Mouse (Mus musculus): ENCODE measurements around the gene Plxdc1. TPM values are rescaled to one million over a fixed set of nuclear protein-coding genes. Genes with fewer than 3 reads are reported as not detected.

Plxdc1 gene
- polyA plus RNA-seq, 1 experiment from 2014 or later = 0.49 TPM

DNA sequence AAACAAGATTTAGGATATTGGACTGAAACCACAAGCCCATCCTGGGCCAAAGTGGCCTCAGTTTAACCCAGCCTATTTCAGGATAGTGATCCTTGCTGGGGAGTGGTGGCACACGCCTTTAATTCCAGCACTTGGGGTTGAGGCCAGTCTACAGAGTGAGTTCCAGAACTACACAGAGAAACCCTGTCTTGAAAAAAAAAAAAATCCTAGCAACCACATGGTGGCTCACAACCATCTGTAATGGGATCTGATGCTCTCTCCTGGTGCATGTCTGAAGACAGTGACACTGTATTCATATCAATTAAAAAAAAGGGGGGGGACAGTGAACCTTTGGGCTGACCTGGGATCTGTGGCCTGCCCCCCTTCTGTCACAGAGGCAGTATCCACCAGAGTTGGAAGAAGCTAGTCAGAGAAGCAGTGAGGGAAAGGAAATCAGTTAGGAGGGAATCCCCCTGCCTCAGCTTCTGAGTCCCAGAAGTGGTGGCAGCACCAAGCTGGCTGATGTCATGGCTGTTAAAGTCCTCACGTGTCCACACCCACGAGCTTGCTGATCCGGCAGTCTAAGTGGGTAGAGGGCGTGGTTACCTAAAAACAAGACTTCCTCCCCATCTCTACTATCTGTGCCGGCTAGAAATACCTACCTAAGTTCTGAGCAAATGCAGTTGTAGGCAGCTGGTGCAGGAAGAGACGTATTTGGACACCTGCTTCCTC is 12.8 kb upstream of the Plxdc1 start:
- Histone ChIP-seq H3K4me2 (replicated peaks) (no peak overlapping the region), H3K4me1 (replicated peaks) (peaks cover 23% of the 10 kb centered on the region)
- 55% methylated on average over 7 of the region's 7 CpGs for WGBS

GRCm38 (mm10) chr11:97998074-97998793 is 12.0 kb upstream of the Plxdc1 start:
- 74% methylated on average over 11 of the region's 11 CpGs for WGBS
- ATAC-seq = no peak

More for the DNA sequence above, 12.8 kb upstream of the Plxdc1 start:
- peaks cover 7% of the 10 kb centered on the region for H3K27me3 ChIP-seq (replicated peaks)
- no peak overlapping the region for H3K27ac ChIP-seq
- no peaks in the 10 kb centered on the region for H3K9me3 ChIP-seq
- ATAC-seq = no peak
- H3K9ac ChIP-seq = no peak overlapping the region
- no peak overlapping the region for H3K4me3 ChIP-seq (replicated peaks)
- H3K36me3 ChIP-seq = no peaks in the 10 kb centered on the region

DNA sequence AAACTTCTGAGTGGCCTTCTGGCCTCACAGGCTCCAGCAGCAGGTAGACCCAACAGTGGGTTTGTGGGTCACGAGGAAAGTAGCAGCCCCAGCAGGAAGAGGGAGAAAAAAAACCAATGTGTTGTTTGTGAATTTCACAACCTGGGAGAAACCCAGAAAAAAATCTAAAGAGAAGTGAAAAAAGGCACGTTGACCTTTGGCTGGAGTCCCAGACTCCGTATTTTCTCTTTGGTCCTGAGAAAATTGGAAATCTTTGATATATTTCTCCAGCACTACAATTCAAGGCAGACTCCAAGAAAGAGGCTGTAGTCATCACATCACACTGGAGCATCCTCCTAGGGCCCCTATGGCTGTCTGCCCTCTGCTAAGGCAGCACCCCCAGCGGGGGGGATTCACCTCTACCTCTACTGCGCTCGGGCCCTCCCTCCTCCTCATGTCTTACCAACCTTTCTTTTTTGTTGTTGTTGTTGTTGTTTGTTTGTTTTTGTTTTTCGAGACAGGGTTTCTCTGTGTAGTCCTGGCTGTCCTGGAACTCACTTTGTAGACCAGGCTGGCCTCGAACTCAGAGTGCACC is 11.2 kb upstream of the Plxdc1 start:
- Histone ChIP-seq H3K4me1 (replicated peaks) (peaks cover 14% of the 10 kb centered on the region), H3K9me3 (no peaks in the 10 kb centered on the region), H3K36me3 (no peaks in the 10 kb centered on the region), H3K27me3 (replicated peaks) (peaks cover 7% of the 10 kb centered on the region), H3K27ac (no peak overlapping the region), H3K9ac (no peak overlapping the region), H3K4me2 (replicated peaks) (no peak overlapping the region), H3K4me3 (replicated peaks) (no peak overlapping the region)
- no peak for ATAC-seq
- 76% methylated on average over 8 of the region's 8 CpGs for whole genome bisulfite sequencing

More at GRCm38 (mm10) chr11:97998074-97998793, 12.0 kb upstream of the Plxdc1 start:
- no peak overlapping the region for H3K27ac ChIP-seq
- peaks cover 7% of the 10 kb centered on the region for H3K27me3 ChIP-seq (replicated peaks)
- no peak overlapping the region for H3K9ac ChIP-seq
- H3K9me3 ChIP-seq = no peaks in the 10 kb centered on the region
- no peak overlapping the region for H3K4me3 ChIP-seq (replicated peaks)
- H3K4me2 ChIP-seq (replicated peaks) = no peak overlapping the region
- H3K4me1 ChIP-seq (replicated peaks) = peaks cover 21% of the 10 kb centered on the region
- H3K36me3 ChIP-seq = no peaks in the 10 kb centered on the region

DNA sequence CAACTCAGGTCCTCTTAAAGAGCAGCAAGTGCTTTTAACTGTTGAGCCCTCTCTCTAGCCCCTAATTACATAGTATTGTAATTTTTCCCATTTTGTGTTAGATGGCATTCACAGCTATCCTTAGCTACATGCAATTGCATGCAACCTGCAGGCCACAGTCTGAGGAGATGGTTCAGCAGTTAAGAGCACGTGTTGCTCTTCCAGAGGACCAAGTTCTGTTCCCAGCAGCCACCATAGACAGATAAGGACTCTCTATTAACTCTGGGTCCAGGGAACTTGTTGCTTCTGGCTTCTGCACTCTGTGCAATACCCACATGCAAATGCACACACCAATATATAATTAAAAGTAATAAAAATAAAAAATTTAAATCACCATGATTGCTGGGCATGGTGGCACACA is 10.4 kb upstream of the Plxdc1 start:
- ATAC-seq = no peak
- Histone ChIP-seq H3K4me3 (replicated peaks) (no peak overlapping the region), H3K36me3 (no peaks in the 10 kb centered on the region), H3K4me2 (replicated peaks) (no peak overlapping the region), H3K9ac (no peak overlapping the region), H3K27ac (no peak overlapping the region), H3K4me1 (replicated peaks) (peaks cover 13% of the 10 kb centered on the region), H3K9me3 (no peaks in the 10 kb centered on the region), H3K27me3 (replicated peaks) (peaks cover 4% of the 10 kb centered on the region)
- 62% methylated on average over 1 of the region's 1 CpGs for WGBS

DNA sequence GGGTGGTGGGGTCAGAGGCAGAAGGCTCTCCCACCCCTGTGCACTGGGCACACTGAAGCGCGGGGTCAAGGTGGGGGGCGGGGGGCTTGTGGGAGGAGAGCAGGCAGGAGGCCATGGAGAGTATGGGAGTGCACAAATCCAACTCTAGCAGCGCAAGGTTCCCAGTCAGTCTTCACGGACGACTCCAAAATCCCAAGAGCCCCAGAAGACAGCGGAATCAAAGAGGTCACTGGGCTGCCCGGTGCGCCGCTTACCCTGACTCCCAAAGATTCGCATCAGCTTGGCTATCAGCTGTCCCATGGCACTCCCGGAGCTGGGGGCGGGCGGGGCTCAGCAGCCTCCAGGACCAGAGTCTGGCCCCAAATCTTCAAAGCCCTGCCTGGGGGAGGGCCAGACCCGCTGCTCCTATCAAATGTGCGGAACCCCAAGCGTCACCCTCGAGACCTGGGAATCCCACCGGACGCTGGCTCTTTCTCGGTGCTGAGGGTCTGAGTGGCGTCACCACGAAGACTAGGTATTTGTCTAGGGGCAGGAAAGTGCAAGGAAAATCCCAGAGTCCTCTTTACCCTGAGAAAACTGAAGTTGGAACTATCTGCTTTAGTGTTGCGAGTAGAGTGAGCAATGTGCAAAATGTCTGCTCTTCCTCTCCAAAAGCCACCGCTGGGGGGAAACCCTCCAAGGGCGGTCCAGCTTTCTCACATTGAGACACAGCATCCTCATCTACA is 9.5 kb upstream of the Plxdc1 start, which contains the start of gene Arl5c:
TSS of gene Arl5c (minus strand) at position 618 of the 725 bp plus-strand sequence.
- Histone ChIP-seq H3K27me3 (replicated peaks) (no peaks in the 10 kb centered on the region; the same call in 1 of the 2 replicates), H3K9ac (peak within 1 kb of the TSS; percentile 48), H3K9me3 (no peaks in the 10 kb centered on the region), H3K36me3 (no peaks in the 10 kb centered on the region), H3K4me2 (replicated peaks) (peak within 1 kb of the TSS; percentile 92), H3K4me3 (replicated peaks) (peak within 1 kb of the TSS; percentile 54), H3K27ac (peak within 1 kb of the TSS; percentile 24; the same call in 1 of the 2 replicates), H3K4me1 (replicated peaks) (peaks cover 13% of the 10 kb centered on the region)
- ATAC-seq = peak; percentile 57
- WGBS = 3% methylated on average over 26 of the region's 26 CpGs

GRCm38 (mm10) chr11:97994539-97995100 is 8.4 kb upstream of the Plxdc1 start:
- Histone ChIP-seq H3K9ac (peak overlapping the region; percentile 48; the same call in 1 of the 2 replicates), H3K9me3 (no peaks in the 10 kb centered on the region), H3K4me3 (replicated peaks) (peak overlapping the region; percentile 54), H3K36me3 (no peaks in the 10 kb centered on the region), H3K27me3 (replicated peaks) (no peaks in the 10 kb centered on the region), H3K4me1 (replicated peaks) (peaks cover 16% of the 10 kb centered on the region), H3K4me2 (replicated peaks) (peak overlapping the region; percentile 92), H3K27ac (no peak overlapping the region)
- WGBS = 6% methylated on average over 13 of the region's 13 CpGs
- ATAC-seq = peak; percentile 68

DNA sequence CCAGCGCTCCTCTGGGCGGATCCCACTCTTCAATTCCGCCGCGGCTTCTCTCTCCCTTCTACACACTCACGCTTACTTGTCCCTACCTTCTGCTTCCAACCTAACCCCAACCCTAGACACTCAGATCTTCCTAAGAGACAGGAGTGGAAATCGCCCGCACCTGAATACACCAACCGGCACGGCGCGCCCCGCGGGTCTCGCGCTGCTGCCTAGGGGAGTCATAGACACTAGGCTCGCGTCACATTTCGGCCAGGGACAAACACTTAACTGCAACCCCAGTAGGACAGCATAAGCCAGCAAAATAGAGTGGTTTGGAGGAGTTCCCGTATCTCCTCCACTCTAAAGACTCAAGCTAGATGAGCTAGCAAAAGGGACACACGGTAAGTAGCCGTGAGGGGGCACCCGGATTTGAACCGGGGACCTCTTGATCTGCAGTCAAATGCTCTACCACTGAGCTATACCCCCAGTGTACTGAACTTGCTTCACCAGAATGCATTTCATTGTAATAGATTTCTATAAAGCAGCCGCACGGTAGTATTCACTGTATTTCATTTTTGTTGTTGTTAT is 2.4 kb upstream of the Plxdc1 start:
- WGBS = under 1% methylated on average over 26 of the region's 26 CpGs
- ATAC-seq = peak; percentile 89
- H3K4me2 ChIP-seq (replicated peaks) = peak overlapping the region; percentile 75

GRCm38 (mm10) chr11:97987551-97988526 is 1.6 kb upstream of the Plxdc1 start:
- peak; percentile 86 for ATAC-seq
- Histone ChIP-seq H3K27me3 (replicated peaks) (peaks cover 21% of the 10 kb centered on the region), H3K4me3 (replicated peaks) (peak overlapping the region; percentile 70), H3K9ac (peak overlapping the region; percentile 80), H3K4me2 (replicated peaks) (peak overlapping the region; percentile 85), H3K4me1 (replicated peaks) (peaks cover 15% of the 10 kb centered on the region; the same call in 1 of the 2 replicates), H3K36me3 (no peaks in the 10 kb centered on the region), H3K27ac (peak overlapping the region; percentile 86), H3K9me3 (no peaks in the 10 kb centered on the region)
- under 1% methylated on average over 42 of the region's 42 CpGs for WGBS

More for the DNA sequence above, 2.4 kb upstream of the Plxdc1 start:
- peaks cover 21% of the 10 kb centered on the region for H3K27me3 ChIP-seq (replicated peaks)
- H3K27ac ChIP-seq = peak overlapping the region; percentile 86
- no peaks in the 10 kb centered on the region for H3K9me3 ChIP-seq
- H3K4me3 ChIP-seq (replicated peaks) = peak overlapping the region; percentile 70
- no peaks in the 10 kb centered on the region for H3K36me3 ChIP-seq
- H3K4me1 ChIP-seq (replicated peaks) = peaks cover 15% of the 10 kb centered on the region; the same call in 1 of the 2 replicates
- H3K9ac ChIP-seq = peak overlapping the region; percentile 80

DNA sequence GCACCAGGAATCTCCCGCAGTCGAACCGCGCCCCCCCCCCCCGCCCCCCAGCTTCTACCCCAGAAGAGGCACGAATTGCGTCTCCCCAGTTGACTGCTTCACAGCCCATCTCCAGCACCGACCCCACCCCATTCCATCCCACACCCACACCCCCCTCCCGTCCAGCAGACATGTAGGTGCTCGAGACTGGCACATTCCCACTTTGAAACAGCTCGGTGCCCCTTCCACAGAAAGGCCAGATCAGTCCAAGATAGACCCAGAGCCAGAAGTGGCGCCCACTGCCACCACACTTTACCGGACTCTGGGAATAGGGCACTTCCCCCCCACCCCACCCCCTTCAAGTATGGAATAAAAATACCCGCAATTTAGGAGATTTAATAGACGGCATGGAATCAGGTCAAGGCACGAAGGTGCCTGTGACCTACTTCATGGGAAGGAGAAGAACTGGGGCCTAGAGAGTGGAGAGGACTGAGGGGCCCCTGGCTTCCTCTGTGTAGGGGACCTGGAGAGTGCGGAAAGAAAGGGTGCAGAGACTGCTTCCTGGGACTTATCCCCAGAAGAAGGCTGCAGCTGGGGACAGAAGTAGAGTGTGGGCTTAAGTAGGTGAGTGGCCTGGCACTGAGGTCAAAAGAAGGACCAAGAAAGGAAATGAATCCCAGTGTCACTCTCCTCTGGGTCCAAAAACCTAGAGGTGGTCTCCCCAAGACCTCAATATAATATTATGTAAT is 658 bp upstream of the Plxdc1 start:
- no peak for ATAC-seq
- no peak overlapping the region for H3K27ac ChIP-seq
- H3K4me1 ChIP-seq (replicated peaks) = peaks cover 15% of the 10 kb centered on the region; the same call in 1 of the 2 replicates
- H3K4me2 ChIP-seq (replicated peaks) = peak overlapping the region; percentile 85
- H3K36me3 ChIP-seq = no peaks in the 10 kb centered on the region
- H3K27me3 ChIP-seq (replicated peaks) = peaks cover 21% of the 10 kb centered on the region
- 31% methylated on average over 13 of the region's 17 CpGs for WGBS
- no peaks in the 10 kb centered on the region for H3K9me3 ChIP-seq
- H3K9ac ChIP-seq = peak overlapping the region; percentile 64
- H3K4me3 ChIP-seq (replicated peaks) = peak overlapping the region; percentile 70

DNA sequence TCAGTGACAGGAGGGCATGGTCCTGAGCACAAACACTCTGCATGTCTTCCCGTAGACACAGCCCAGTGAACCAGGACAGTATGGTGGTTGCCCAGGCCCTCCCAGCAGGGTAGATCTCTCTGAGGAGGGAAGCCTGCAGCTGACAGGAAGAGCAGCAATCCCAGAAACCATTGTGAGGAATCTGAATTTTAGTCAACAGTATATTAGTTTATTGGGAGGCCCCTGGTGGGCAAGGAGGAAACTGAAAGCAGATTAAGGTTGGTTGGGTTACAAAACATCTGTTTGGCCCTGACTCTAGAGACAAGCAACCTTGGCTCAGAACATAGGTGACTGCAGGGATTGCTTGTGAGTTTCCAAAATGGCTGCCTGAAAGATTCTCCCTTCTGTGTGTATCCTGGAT is 2.3 kb downstream of the Plxdc1 start:
- Histone ChIP-seq H3K27ac (no peak overlapping the region), H3K4me1 (replicated peaks) (peaks cover 6% of the 10 kb centered on the region; the same call in 1 of the 2 replicates), H3K4me3 (replicated peaks) (no peak overlapping the region), H3K36me3 (no peaks in the 10 kb centered on the region), H3K9ac (no peak overlapping the region), H3K9me3 (no peaks in the 10 kb centered on the region), H3K4me2 (replicated peaks) (no peak overlapping the region), H3K27me3 (replicated peaks) (peaks cover 21% of the 10 kb centered on the region)
- ATAC-seq = no peak
- 83% methylated on average over 1 of the region's 1 CpGs for WGBS

All from intestine, embryonic 15.5 days (tissue).